In the genomic region with DNA sequence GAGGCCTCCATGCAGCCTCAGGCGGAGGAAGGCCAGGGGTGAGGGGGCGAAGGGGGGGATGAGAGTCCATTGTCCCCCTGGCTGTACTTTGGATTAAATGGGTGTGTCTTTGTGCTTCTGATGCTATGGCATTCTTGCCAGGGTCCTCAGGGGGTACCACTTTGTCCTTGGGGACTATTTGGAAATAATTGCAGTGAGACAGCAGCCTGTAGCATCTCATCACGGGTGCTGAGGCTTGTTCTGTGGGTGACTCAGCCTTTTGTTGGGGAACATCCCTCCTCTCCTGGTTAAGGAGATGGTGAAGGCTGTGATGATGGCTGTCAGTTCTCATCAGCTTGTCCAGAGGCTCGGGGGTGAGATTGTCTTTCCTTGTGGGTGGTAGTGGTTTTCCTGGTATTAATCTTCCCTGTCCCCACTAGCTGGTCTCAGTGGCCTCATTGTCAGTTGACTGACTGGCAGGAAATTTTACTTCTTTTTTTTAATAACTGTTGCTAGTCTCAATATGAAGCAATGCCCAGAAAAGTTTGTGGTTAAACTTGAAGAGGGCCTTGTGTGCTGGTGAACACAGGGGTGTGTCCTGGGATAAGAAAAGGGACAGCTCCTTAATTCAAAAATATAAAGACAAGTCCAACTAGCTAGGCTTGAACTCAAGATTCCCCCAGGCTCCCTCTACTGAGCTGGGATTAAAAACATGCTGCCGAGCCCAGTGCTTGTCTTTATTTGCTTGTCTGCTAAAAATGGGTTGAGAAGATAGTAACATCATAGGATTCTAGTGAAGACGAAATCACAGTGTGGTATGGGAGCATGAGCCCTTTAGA, we compare ENCODE assay signal across 8 mouse cellular contexts. TPM values are rescaled to one million over a fixed set of nuclear protein-coding genes. Genes with fewer than 3 reads are reported as not detected.
DNase-seq lines count a peak whose midpoint lies in the region; ATAC-seq lines count a peak whose summit lies in the region.

No protein-coding gene starts in this region.

- H3K27ac ChIP-seq in heart, embryonic 15.5 days: peak overlapping the region; percentile 97
- no peak overlapping the region for H3K27ac ChIP-seq in hindbrain, embryonic 13.5 days
- H3K27ac ChIP-seq in midbrain, embryonic 13.5 days: 0 out of 2 replicates have a peak overlapping the region, but pooled peaks have one; percentile 15

- no peaks in the 10 kb centered on the region for H3K27me3 ChIP-seq in heart, embryonic 15.5 days
- no peaks in the 10 kb centered on the region for H3K27me3 ChIP-seq in hindbrain, embryonic 13.5 days
- no peaks in the 10 kb centered on the region for H3K27me3 ChIP-seq in midbrain, embryonic 13.5 days

- H3K4me1 ChIP-seq in heart, embryonic 15.5 days (replicated peaks): peaks cover 20% of the 10 kb centered on the region
- H3K4me1 ChIP-seq in hindbrain, embryonic 13.5 days (replicated peaks): peaks cover 22% of the 10 kb centered on the region
- peaks cover 26% of the 10 kb centered on the region for H3K4me1 ChIP-seq in midbrain, embryonic 13.5 days (replicated peaks)

- H3K4me3 ChIP-seq in heart, embryonic 15.5 days: peak overlapping the region; percentile 98
- peak overlapping the region; percentile 86 for H3K4me3 ChIP-seq in hindbrain, embryonic 13.5 days
- H3K4me3 ChIP-seq in midbrain, embryonic 13.5 days (replicated peaks): peak overlapping the region; percentile 90

- no peak for DNase-seq in heart, postnatal 14 days
- DNase-seq in NIH3T3 (ENCODE audit: low read depth): peak; percentile 39
- DNase-seq in layer of hippocampus, postnatal 14 days (ENCODE audit: low spot score in 2 of 2): no peak
- no peak for DNase-seq in thymus, postnatal 4 days
- no peak for DNase-seq in gastrocnemius, postnatal 25 days

- ATAC-seq in heart, embryonic 15.5 days (replicated peaks; ENCODE audit: insufficient number of reproducible peaks, insufficient read depth, low FRiP score, low read depth): no peak
- ATAC-seq in hindbrain, embryonic 13.5 days (ENCODE audit: low FRiP score): no peak
- ATAC-seq in midbrain, embryonic 13.5 days: no peak

- peak overlapping the region; percentile 98 for H3K9ac ChIP-seq in heart, embryonic 15.5 days
- peak overlapping the region; percentile 90 for H3K9ac ChIP-seq in hindbrain, embryonic 13.5 days
- H3K9ac ChIP-seq in midbrain, embryonic 13.5 days (replicated peaks): peak overlapping the region; percentile 93

- intact Hi-C loops in heart, postnatal 14 days (cut with DNase I): loop anchor here (5.0 kb wide), 1 partner anchor 108 kb away; no protein-coding TSS in a partner anchor

- WGBS in heart, embryonic 15.5 days: 30% methylated on average over 6 of the region's 6 CpGs
- WGBS in hindbrain, embryonic 13.5 days: 38% methylated on average over 6 of the region's 6 CpGs
- WGBS in midbrain, embryonic 13.5 days: 26% methylated on average over 6 of the region's 6 CpGs

- H3K9me3 ChIP-seq in heart, embryonic 15.5 days (replicated peaks): no peaks in the 10 kb centered on the region
- no peaks in the 10 kb centered on the region for H3K9me3 ChIP-seq in hindbrain, embryonic 13.5 days
- no peaks in the 10 kb centered on the region for H3K9me3 ChIP-seq in midbrain, embryonic 13.5 days

- H3K36me3 ChIP-seq in heart, embryonic 15.5 days: peaks cover 32% of the 10 kb centered on the region
- H3K36me3 ChIP-seq in hindbrain, embryonic 13.5 days: peaks cover 25% of the 10 kb centered on the region
- H3K36me3 ChIP-seq in midbrain, embryonic 13.5 days: peaks cover 26% of the 10 kb centered on the region

- peak overlapping the region; percentile 75 for H3K4me2 ChIP-seq in heart, embryonic 15.5 days
- peak overlapping the region; percentile 92 for H3K4me2 ChIP-seq in hindbrain, embryonic 13.5 days
- H3K4me2 ChIP-seq in midbrain, embryonic 13.5 days (replicated peaks): peak overlapping the region; percentile 86

RNA-seq across cellular contexts. Expression of gene Pgam1, which starts 2.3 kb away (rescaled TPM):
- polyA plus RNA-seq in heart, embryonic 15.5 days (2015; fragmentation: Nextera tagmentation; extraction: Ambion mirVana): 666 and 693 TPM in 2 replicates
- 100 to 1,000 TPM; 115 to 131 TPM for total RNA-seq in heart, postnatal 14 days (2021)
- polyA plus RNA-seq in hindbrain, embryonic 13.5 days (2015; fragmentation: Nextera tagmentation; extraction: Ambion mirVana): 465 and 466 TPM in 2 replicates
- 445 and 453 TPM in 2 replicates for polyA plus RNA-seq in midbrain, embryonic 13.5 days (2015; fragmentation: Nextera tagmentation; extraction: Ambion mirVana)
- total RNA-seq in layer of hippocampus, postnatal 14 days (2021): 100 to 1,000 TPM; 569 to 570 TPM
- total RNA-seq in gastrocnemius, postnatal 25 days (2021): 10 to 100 TPM; 22.7 to 23.3 TPM

RNA-seq across cellular contexts. Expression of gene Rrp12, which starts 18.0 kb away (rescaled TPM):
- 7.4 and 10.1 TPM in 2 replicates for polyA plus RNA-seq in heart, embryonic 15.5 days (2015; fragmentation: Nextera tagmentation; extraction: Ambion mirVana)
- total RNA-seq in heart, postnatal 14 days (2021): 10 to 100 TPM; 10.7 to 12.9 TPM
- 15.6 and 15.7 TPM in 2 replicates for polyA plus RNA-seq in hindbrain, embryonic 13.5 days (2015; fragmentation: Nextera tagmentation; extraction: Ambion mirVana)
- 14.6 and 15.7 TPM in 2 replicates for polyA plus RNA-seq in midbrain, embryonic 13.5 days (2015; fragmentation: Nextera tagmentation; extraction: Ambion mirVana)
- total RNA-seq in layer of hippocampus, postnatal 14 days (2021): 10 to 100 TPM; 33.4 to 34.0 TPM
- 10 to 100 TPM; 31.0 to 37.5 TPM for total RNA-seq in gastrocnemius, postnatal 25 days (2021)

RNA-seq across cellular contexts. Expression of gene Exosc1, which starts 19.2 kb away (rescaled TPM):
- polyA plus RNA-seq in heart, embryonic 15.5 days (2015; fragmentation: Nextera tagmentation; extraction: Ambion mirVana): 39.3 and 46.9 TPM in 2 replicates
- 10 to 100 TPM; 11.3 to 13.4 TPM for total RNA-seq in heart, postnatal 14 days (2021)
- 65.8 and 67.0 TPM in 2 replicates for polyA plus RNA-seq in hindbrain, embryonic 13.5 days (2015; fragmentation: Nextera tagmentation; extraction: Ambion mirVana)
- 68.5 and 70.0 TPM in 2 replicates for polyA plus RNA-seq in midbrain, embryonic 13.5 days (2015; fragmentation: Nextera tagmentation; extraction: Ambion mirVana)
- total RNA-seq in layer of hippocampus, postnatal 14 days (2021): 10 to 100 TPM; 26.1 to 26.7 TPM
- total RNA-seq in gastrocnemius, postnatal 25 days (2021): 10 to 100 TPM; 11.4 to 16.4 TPM

RNA-seq across cellular contexts. Expression of gene Zdhhc16, which starts 19.3 kb away (rescaled TPM):
- 46.5 and 62.7 TPM in 2 replicates for polyA plus RNA-seq in heart, embryonic 15.5 days (2015; fragmentation: Nextera tagmentation; extraction: Ambion mirVana)
- 10 to 100 TPM; 19.9 to 20.9 TPM for total RNA-seq in heart, postnatal 14 days (2021)
- 78.8 and 80.7 TPM in 2 replicates for polyA plus RNA-seq in hindbrain, embryonic 13.5 days (2015; fragmentation: Nextera tagmentation; extraction: Ambion mirVana)
- 86.1 and 87.6 TPM in 2 replicates for polyA plus RNA-seq in midbrain, embryonic 13.5 days (2015; fragmentation: Nextera tagmentation; extraction: Ambion mirVana)
- total RNA-seq in layer of hippocampus, postnatal 14 days (2021): 10 to 100 TPM; 53.1 to 56.1 TPM
- total RNA-seq in gastrocnemius, postnatal 25 days (2021): 10 to 100 TPM; 19.2 to 20.5 TPM

Comparison
In these comparisons a context has a peak if more than half of its experiments do, and no peak if none do; other contexts are left out.
1. RNA of gene Pgam1, which starts 2.3 kb away (total RNA-seq): 569 to 570 TPM in layer of hippocampus, postnatal 14 days and 115 to 131 TPM in heart, postnatal 14 days; 22.7 to 23.3 TPM in gastrocnemius, postnatal 25 days; every median in the first group is over 4 times any median in the second.
2. Peak in every context shown above with its lines, with median percentiles within 50 percentile points of each other: H3K4me2 ChIP-seq, H3K4me3 ChIP-seq and H3K9ac ChIP-seq.